Mouse (Mus musculus) kidney, adult 2 months (tissue): ENCODE data around the gene Ulk4.

ENCODE experiments used
- CTCF ChIP-seq: fragments of 200-500 bp; conservative IDR thresholded peaks from 2 replicates; pipeline ENCODE4 v1.5.1; 2011; ENCODE audit warnings: low read depth, mild to moderate bottlenecking, control low read depth, low read length, moderate library complexity, mixed read lengths; ENCODE audit not compliant: insufficient read depth, insufficient read length
- POLR2A ChIP-seq: fragments of 200-500 bp; IDR thresholded peaks from one replicate; pipeline ENCODE4 v1.6.1; 2011; ENCODE audit warnings: low read depth, low read length, control low read depth

GRCm38 (mm10) chr9:120983849-120984248 lies 293.1 kb downstream of the Ulk4 start:
- no peak for TF ChIP-seq CTCF
- no peak for TF ChIP-seq POLR2A
